Mouse (Mus musculus) G1E (cell line): ENCODE data around the gene Gm21425. TPM values are rescaled to one million over a fixed set of nuclear protein-coding genes. Genes with fewer than 3 reads are reported as not detected.
"Not testable (repeated sequence)": the region's sequence is repeated elsewhere in the genome, so short reads cannot be mapped to it uniquely, and the experiment has no call there.

Source experiments
- ATAC-seq: 2 replicates; pipeline ENCODE4 v1.8.0; 2016; ENCODE audit warnings: mild to moderate bottlenecking; ENCODE audit not compliant: insufficient number of reproducible peaks, poor library complexity, low FRiP score, severe bottlenecking; ENCODE audit errors: extremely low read depth
- DNase-seq: peaks from one replicate; pipeline ENCODE4 v3.0.0; 2012; ENCODE audit warnings: low spot score
- H3K27me3 ChIP-seq: 2 replicates; pipeline ENCODE4 v1.6.1; 2012; ENCODE audit warnings: mild to moderate bottlenecking, low read length, inconsistent platforms; ENCODE audit not compliant: insufficient read depth
- H3K36me3 ChIP-seq: replicated peaks from 2 replicates; pipeline ENCODE3; 2012; ENCODE audit warnings: mild to moderate bottlenecking, inconsistent platforms
- H3K4me1 ChIP-seq: 2 replicates; pipeline ENCODE4 v1.6.1; 2012; ENCODE audit warnings: low read depth, low read length, inconsistent platforms, mixed read lengths; ENCODE audit not compliant: insufficient read depth
- H3K4me3 ChIP-seq: 2 replicates; pipeline ENCODE4 v1.5.1; 2012; ENCODE audit warnings: low read depth, mild to moderate bottlenecking, inconsistent platforms, low read length, moderate library complexity, mixed read lengths
- H3K9me3 ChIP-seq: replicated peaks from 2 replicates; pipeline ENCODE4 v1.6.1; 2012; ENCODE audit warnings: inconsistent platforms
- polyA plus RNA-seq: library from polyadenylated mRNA; stranded (reverse); fragments of >175 nt; gene quantifications from 2 replicates; pipeline ENCODE4 v1.2.3, GENCODE M21; 2012
- total RNA-seq, 2 experiments: library from RNA; stranded (forward) in 1 of 2; stranded (reverse) in 1 of 2; fragments of 200-1000 nt in 1 of 2; fragments of >200 nt in 1 of 2; fragmentation: Nextera tagmentation in 1 of 2; gene quantifications; 2 replicates each; pipeline ENCODE4 v1.2.3; 2014 to 2017

The Gm21425 gene
- total RNA-seq (2014; fragmentation: Nextera tagmentation) (not detected in 2 replicates), total RNA-seq (2017) (not detected in 2 replicates), polyA plus RNA-seq (not detected in 2 replicates)

DNA sequence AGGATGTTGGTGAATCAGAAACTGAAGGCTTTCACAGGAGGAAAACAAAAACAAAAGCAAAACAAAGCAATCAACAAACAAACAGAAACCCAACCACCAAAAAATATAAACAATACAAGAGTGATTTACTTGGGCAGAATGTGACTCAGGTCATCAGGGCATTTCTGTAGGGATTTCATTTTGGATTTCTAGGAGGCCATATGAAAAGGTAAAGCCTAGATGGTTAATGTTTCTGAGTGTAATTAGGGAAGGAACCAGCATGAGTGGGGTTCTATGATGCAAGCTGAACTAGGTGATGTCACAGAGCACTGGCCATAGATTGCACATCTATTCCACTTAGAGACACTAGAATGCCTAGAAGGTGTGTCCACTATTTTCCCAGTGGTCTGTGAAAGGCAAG lies at the start of gene Gm21425:
TSS of gene Gm21425 (plus strand) at position 301 of the 400 bp plus-strand sequence.
- not testable (repeated sequence) for H3K9me3 ChIP-seq, H3K27me3 ChIP-seq, H3K4me1 ChIP-seq, H3K36me3 ChIP-seq, ATAC-seq, H3K4me3 ChIP-seq, DNase-seq

DNA sequence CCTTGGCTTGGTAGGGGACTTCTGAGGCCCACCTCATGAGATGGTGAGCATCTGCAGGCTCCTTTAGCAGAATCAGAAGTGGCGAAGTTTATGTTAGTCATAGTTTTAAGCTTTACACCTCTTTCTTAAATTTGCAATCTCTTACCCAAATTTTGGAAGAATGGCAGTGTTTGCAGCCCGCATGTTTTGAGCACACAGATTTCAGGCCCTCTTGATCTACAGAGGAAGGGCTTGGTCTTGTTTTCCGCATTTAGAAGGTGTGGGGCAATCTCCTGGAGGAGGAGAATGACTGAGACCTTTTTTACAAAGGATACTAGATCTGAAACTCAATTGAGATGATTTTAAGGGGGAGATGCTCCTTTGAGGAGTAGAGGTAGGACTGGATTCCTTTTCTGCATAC lies 28.4 kb upstream of the Gm21425 start, which contains the start of gene Gm21891:
TSS of gene Gm21891 (minus strand) at position 101 of the 400 bp plus-strand sequence.
- not testable (repeated sequence) for DNase-seq, ATAC-seq, H3K4me1 ChIP-seq, H3K36me3 ChIP-seq, H3K27me3 ChIP-seq, H3K9me3 ChIP-seq, H3K4me3 ChIP-seq

Other genes with a start within 250 kb of the Gm21425 start
- not detected in 2 replicates for gene Gm20807, start 119.1 kb upstream of the Gm21425 start, total RNA-seq (2014; fragmentation: Nextera tagmentation)
- gene Gm20807, start 119.1 kb upstream of the Gm21425 start, total RNA-seq (2017): not detected in 2 replicates
- gene Gm20807, start 119.1 kb upstream of the Gm21425 start, polyA plus RNA-seq: not detected in 2 replicates
- not detected in 2 replicates for gene Gm21891, start 28.5 kb upstream of the Gm21425 start, total RNA-seq (2014; fragmentation: Nextera tagmentation)
- gene Gm21891, start 28.5 kb upstream of the Gm21425 start, total RNA-seq (2017): not detected in 2 replicates
- gene Gm21891, start 28.5 kb upstream of the Gm21425 start, polyA plus RNA-seq: not detected in 2 replicates
- gene Gm21828, start 62.0 kb downstream of the Gm21425 start, total RNA-seq (2014; fragmentation: Nextera tagmentation): not detected in 2 replicates
- gene Gm21828, start 62.0 kb downstream of the Gm21425 start, total RNA-seq (2017): not detected in 2 replicates
- not detected in 2 replicates for gene Gm21828, start 62.0 kb downstream of the Gm21425 start, polyA plus RNA-seq
- gene Gm21440, start 90.4 kb downstream of the Gm21425 start, total RNA-seq (2014; fragmentation: Nextera tagmentation): not detected in 2 replicates
- not detected in 2 replicates for gene Gm21440, start 90.4 kb downstream of the Gm21425 start, total RNA-seq (2017)
- not detected in 2 replicates for gene Gm21440, start 90.4 kb downstream of the Gm21425 start, polyA plus RNA-seq
- gene Gm21454, start 90.5 kb downstream of the Gm21425 start, total RNA-seq (2014; fragmentation: Nextera tagmentation): not detected in 2 replicates
- not detected in 2 replicates for gene Gm21454, start 90.5 kb downstream of the Gm21425 start, total RNA-seq (2017)
- not detected in 2 replicates for gene Gm21454, start 90.5 kb downstream of the Gm21425 start, polyA plus RNA-seq
- not detected in 2 replicates for gene Gm21725, start 187.1 kb downstream of the Gm21425 start, total RNA-seq (2014; fragmentation: Nextera tagmentation)
- not detected in 2 replicates for gene Gm21725, start 187.1 kb downstream of the Gm21425 start, total RNA-seq (2017)
- not detected in 2 replicates for gene Gm21725, start 187.1 kb downstream of the Gm21425 start, polyA plus RNA-seq